Mouse (Mus musculus): ENCODE results near the gene Gmfg. TPM values are rescaled to one million over a fixed set of nuclear protein-coding genes. Genes with fewer than 3 reads are reported as not detected.

Gene Gmfg
- total RNA-seq, 2 experiments from 2014 or later = 1.4 to 1.5 TPM

- peak; percentile 100 for DNase-seq (ENCODE audit: low spot score in 2 of 2)
These were observed 859 bp upstream of the Gmfg start for GRCm38 (mm10) chr7:28436271-28436904.

- DNase-seq (ENCODE audit: low spot score in 2 of 2) = no peak
These were observed 717 bp downstream of the Gmfg start for GRCm38 (mm10) chr7:28437964-28438363.

GRCm38 (mm10) chr7:28438771-28439170 lies 1.5 kb downstream of the Gmfg start:
- no peak for DNase-seq (ENCODE audit: low spot score in 2 of 2)

- no peak for DNase-seq (ENCODE audit: low spot score in 2 of 2)
These were observed 3.5 kb downstream of the Gmfg start for GRCm38 (mm10) chr7:28440739-28441138.

GRCm38 (mm10) chr7:28441776-28442485 lies 4.7 kb downstream of the Gmfg start:
- DNase-seq (ENCODE audit: low spot score in 2 of 2) = no peak

- no peak for DNase-seq (ENCODE audit: low spot score in 2 of 2)
These were observed 5.4 kb downstream of the Gmfg start for GRCm38 (mm10) chr7:28442688-28443087.

- no peak for DNase-seq (ENCODE audit: low spot score in 2 of 2)
These were observed 7.2 kb downstream of the Gmfg start for GRCm38 (mm10) chr7:28444344-28444974.

GRCm38 (mm10) chr7:28446446-28446845 lies 9.2 kb downstream of the Gmfg start:
- peak; percentile 85 to 91 for DNase-seq (ENCODE audit: low spot score in 2 of 2)

GRCm38 (mm10) chr7:28447101-28447830 lies 10.0 kb downstream of the Gmfg start:
- DNase-seq (ENCODE audit: low spot score in 2 of 2) = no peak

GRCm38 (mm10) chr7:28447865-28448820 lies 10.9 kb downstream of the Gmfg start:
- no peak for DNase-seq (ENCODE audit: low spot score in 2 of 2)

GRCm38 (mm10) chr7:28451531-28452360 lies 14.5 kb downstream of the Gmfg start, which contains the start of gene Lrfn1:
Gene Lrfn1 (plus strand): TSS chr7:28451980.
- DNase-seq (ENCODE audit: low spot score in 2 of 2) = peak in 1 of 2 experiments; percentile 32

- DNase-seq (ENCODE audit: low spot score in 2 of 2) = no peak
These were observed 15.2 kb downstream of the Gmfg start for GRCm38 (mm10) chr7:28452361-28453005.

GRCm38 (mm10) chr7:28460361-28460760 lies 23.1 kb downstream of the Gmfg start:
- no peak for DNase-seq (ENCODE audit: low spot score in 2 of 2)

GRCm38 (mm10) chr7:28462769-28463168 lies 25.5 kb downstream of the Gmfg start:
- no peak for DNase-seq (ENCODE audit: low spot score in 2 of 2)

- DNase-seq (ENCODE audit: low spot score in 2 of 2) = peak; percentile 88 to 92
These were observed 27.4 kb downstream of the Gmfg start for GRCm38 (mm10) chr7:28464416-28465212.

GRCm38 (mm10) chr7:28466721-28467212 lies 29.5 kb downstream of the Gmfg start:
- no peak for DNase-seq (ENCODE audit: low spot score in 2 of 2)

- no peak for DNase-seq (ENCODE audit: low spot score in 2 of 2)
These were observed 30.0 kb downstream of the Gmfg start for GRCm38 (mm10) chr7:28467213-28467751.

GRCm38 (mm10) chr7:28476191-28476590 lies 38.9 kb downstream of the Gmfg start:
- no peak for DNase-seq (ENCODE audit: low spot score in 2 of 2)
